Mouse (Mus musculus): ENCODE measurements around the gene Dcaf8.

GRCm38 (mm10) chr1:172242401-172242800 is 94.5 kb downstream of the Dcaf8 start:
- TF ChIP-seq CTCF (IDR thresholded peaks at IDR 0.05; ENCODE audit: extremely low read depth, insufficient read depth, insufficient read length, insufficient replicate concordance): no peak
- TF ChIP-seq POLR2A (IDR thresholded peaks at IDR 0.05; ENCODE audit: low read depth, low read length): no peak
